ENCODE assay signal across 25 mouse cellular contexts in genomic region chr14:117490469-117490868, GRCm38 (mm10).
DNase-seq lines count a peak whose midpoint lies in the region; ATAC-seq and TF ChIP-seq lines count a peak whose summit lies in the region.
"Had no signal": no experiment of that assay in that cellular context is flagged by ENCODE, and none has a peak within 500 bp of the region (broad histone marks: within the 10 kb centered on the region; RNA-seq: fewer than 3 reads in every experiment).

No protein-coding gene starts in this region.

- peak; percentile 31; the same call in 1 of the 2 replicates for TF ChIP-seq CTCF in lung, embryonic 14.5 days (IDR thresholded peaks at IDR 0.05; ENCODE audit: low read depth)
- TF ChIP-seq CTCF in cortical plate, adult 2 months (IDR thresholded peaks at IDR 0.05; ENCODE audit: extremely low read depth, insufficient read depth, low read length) = peak; percentile 27; the same call in 1 of the 2 replicates

- peak; percentile 21 for DNase-seq in embryo, embryonic 11 days
- no peak for DNase-seq in embryo, embryonic 10.5 days (ENCODE audit: low spot score)
- no peak for DNase-seq in hindbrain, embryonic 14.5 days (ENCODE audit: low spot score)
- DNase-seq in lung, embryonic 14.5 days = no peak
- no peak for DNase-seq in lung, postnatal 10 days
- no peak for DNase-seq in cerebellum, postnatal 4 days (ENCODE audit: low spot score in 2 of 2)
- DNase-seq: cerebellum, adult 8-10 months; gastrocnemius, adult 2 months; heart, postnatal 14 days; kidney, adult 2 months; kidney, postnatal 25 days; right cerebral cortex, postnatal 14 days; spleen, adult 18-20 months; thymus, adult 2 months had no signal

- 79% methylated on average over 5 of the region's 5 CpGs for WGBS in hindbrain, embryonic 14.5 days
- WGBS in hindbrain, embryonic 13.5 days = 65% methylated on average over 5 of the region's 5 CpGs
- 60% methylated on average over 5 of the region's 5 CpGs for WGBS in lung, embryonic 14.5 days

- no peak overlapping the region for H3K9ac ChIP-seq in hindbrain, embryonic 14.5 days
- H3K9ac ChIP-seq in hindbrain, embryonic 13.5 days = no peak overlapping the region
- no peak overlapping the region for H3K9ac ChIP-seq in lung, embryonic 14.5 days
- H3K9ac ChIP-seq: embryonic facial prominence, embryonic 15.5 days; hindbrain, embryonic 12.5 days; lung, embryonic 15.5 days; neural tube, embryonic 15.5 days; stomach, embryonic 15.5 days had no signal

- 0 out of 2 replicates have a peak, but pooled peaks cover 11% of the 10 kb centered on the region for H3K4me1 ChIP-seq in hindbrain, embryonic 14.5 days (replicated peaks; ENCODE audit: control insufficient read depth, insufficient read depth, low read length)
- H3K4me1 ChIP-seq in hindbrain, embryonic 13.5 days (replicated peaks) = peaks cover 7% of the 10 kb centered on the region; the same call in 1 of the 2 replicates
- H3K4me1 ChIP-seq in lung, embryonic 14.5 days (ENCODE audit: insufficient read depth) = no peaks in the 10 kb centered on the region
- no peaks in the 10 kb centered on the region for H3K4me1 ChIP-seq in cortical plate, adult 2 months (ENCODE audit: control insufficient read depth, insufficient read depth, low read length)
- H3K4me1 ChIP-seq: embryonic facial prominence, embryonic 15.5 days; heart, embryonic 10.5 days; stomach, embryonic 15.5 days had no signal

- no peaks in the 10 kb centered on the region for H3K36me3 ChIP-seq in hindbrain, embryonic 14.5 days (replicated peaks; ENCODE audit: control insufficient read depth, insufficient read depth)
- H3K36me3 ChIP-seq in hindbrain, embryonic 13.5 days = no peaks in the 10 kb centered on the region
- no peaks in the 10 kb centered on the region for H3K36me3 ChIP-seq in lung, embryonic 14.5 days (ENCODE audit: insufficient read depth)
- H3K36me3 ChIP-seq: embryonic facial prominence, embryonic 15.5 days; heart, embryonic 10.5 days; hindbrain, embryonic 12.5 days; lung, embryonic 15.5 days; neural tube, embryonic 15.5 days; stomach, embryonic 15.5 days had no signal

- no peaks in the 10 kb centered on the region for H3K9me3 ChIP-seq in hindbrain, embryonic 14.5 days (ENCODE audit: control insufficient read depth, low read length)
- H3K9me3 ChIP-seq in hindbrain, embryonic 13.5 days = no peaks in the 10 kb centered on the region
- no peaks in the 10 kb centered on the region for H3K9me3 ChIP-seq in lung, embryonic 14.5 days (ENCODE audit: low read depth, low read length)
- H3K9me3 ChIP-seq: embryonic facial prominence, embryonic 15.5 days; heart, embryonic 10.5 days; hindbrain, embryonic 12.5 days; lung, embryonic 15.5 days; neural tube, embryonic 15.5 days; stomach, embryonic 15.5 days had no signal

- H3K4me3 ChIP-seq in hindbrain, embryonic 14.5 days (replicated peaks; ENCODE audit: low read length) = no peak overlapping the region
- no peak overlapping the region for H3K4me3 ChIP-seq in hindbrain, embryonic 13.5 days
- H3K4me3 ChIP-seq in lung, embryonic 14.5 days (ENCODE audit: low read depth, low read length) = no peak overlapping the region
- no peak overlapping the region for H3K4me3 ChIP-seq in cortical plate, adult 2 months (ENCODE audit: insufficient read depth, low read length)
- H3K4me3 ChIP-seq: embryonic facial prominence, embryonic 15.5 days; gastrocnemius, adult 2 months; heart, embryonic 10.5 days; hindbrain, embryonic 12.5 days; lung, embryonic 15.5 days; neural tube, embryonic 15.5 days; stomach, embryonic 15.5 days had no signal

- H3K4me2 ChIP-seq in hindbrain, embryonic 14.5 days (replicated peaks) = no peak overlapping the region
- no peak overlapping the region for H3K4me2 ChIP-seq in hindbrain, embryonic 13.5 days
- H3K4me2 ChIP-seq in lung, embryonic 14.5 days = no peak overlapping the region
- H3K4me2 ChIP-seq: embryonic facial prominence, embryonic 15.5 days; hindbrain, embryonic 12.5 days; liver, embryonic 11.5 days; lung, embryonic 15.5 days; midbrain, embryonic 11.5 days; neural tube, embryonic 15.5 days; stomach, embryonic 15.5 days had no signal

- H3K27me3 ChIP-seq in hindbrain, embryonic 14.5 days (ENCODE audit: control insufficient read depth, insufficient read depth, low read length) = no peaks in the 10 kb centered on the region
- no peaks in the 10 kb centered on the region for H3K27me3 ChIP-seq in hindbrain, embryonic 13.5 days
- H3K27me3 ChIP-seq in lung, embryonic 14.5 days (ENCODE audit: insufficient read depth, low read length) = no peaks in the 10 kb centered on the region
- H3K27me3 ChIP-seq: embryonic facial prominence, embryonic 15.5 days; hindbrain, embryonic 12.5 days; lung, embryonic 15.5 days; neural tube, embryonic 15.5 days; stomach, embryonic 15.5 days had no signal

- no peak overlapping the region for H3K27ac ChIP-seq in hindbrain, embryonic 14.5 days
- H3K27ac ChIP-seq in hindbrain, embryonic 13.5 days = no peak overlapping the region
- no peak overlapping the region for H3K27ac ChIP-seq in lung, embryonic 14.5 days (ENCODE audit: low read depth)
- no peak overlapping the region for H3K27ac ChIP-seq in cortical plate, adult 2 months (ENCODE audit: insufficient read depth, low read length)
- H3K27ac ChIP-seq: embryonic facial prominence, embryonic 15.5 days; gastrocnemius, adult 2 months; heart, embryonic 10.5 days; hindbrain, embryonic 12.5 days; lung, embryonic 15.5 days; neural tube, embryonic 15.5 days; stomach, embryonic 15.5 days had no signal

- no peak for TF ChIP-seq POLR2A in cortical plate, adult 2 months (IDR thresholded peaks at IDR 0.05; ENCODE audit: extremely low read depth, insufficient read depth, low read length)

- peak; percentile 43; the same call in 1 of the 2 replicates for ATAC-seq in hindbrain, embryonic 14.5 days (ENCODE audit: low FRiP score)
- ATAC-seq in hindbrain, embryonic 13.5 days (ENCODE audit: low FRiP score) = no peak
- ATAC-seq in lung, embryonic 14.5 days (ENCODE audit: insufficient read depth) = peak; percentile 49; the same call in 1 of the 2 replicates
- ATAC-seq: CD4-positive, CD25-positive, alpha-beta regulatory T cell, adult 4 months had no signal
